Mouse (Mus musculus) MEL (cell line): Measurements from ENCODE around the gene Pinlyp. TPM values are rescaled to one million over a fixed set of nuclear protein-coding genes. Genes with fewer than 3 reads are reported as not detected.
A peak's percentile ranks its signal among the peaks of the same experiment; 100 is the strongest.

Experiments used
- DNase-seq: peaks from one replicate; pipeline ENCODE4 v3.0.0; 2011; ENCODE audit warnings: low read depth, low spot score
- H3K27ac ChIP-seq: 2 replicates; pipeline ENCODE4 v1.5.1; 2012; ENCODE audit warnings: low read depth, mild to moderate bottlenecking, control low read depth, low read length, moderate library complexity; ENCODE audit not compliant: control insufficient read depth
- H3K27me3 ChIP-seq, 2 experiments: fragments of 150-350 bp in 1 of 2; sonication (generic) in 1 of 2; 2 replicates each; pipeline ENCODE4 v1.6.1; 2012; ENCODE audit warnings: low read length in 2 of 2, mild to moderate bottlenecking in 2 of 2, improper control_type of control experiment in 1 of 2, moderate library complexity in 1 of 2; ENCODE audit not compliant: insufficient read depth in 2 of 2, control insufficient read depth in 1 of 2
- H3K36me3 ChIP-seq, 2 experiments: 2 replicates each; pipeline ENCODE4 v1.6.1; 2012 to 2014; ENCODE audit warnings: low read length in 2 of 2, improper control_type of control experiment in 1 of 2, inconsistent platforms in 1 of 2, mild to moderate bottlenecking in 1 of 2; ENCODE audit not compliant: insufficient read depth in 2 of 2, control insufficient read depth in 1 of 2
- H3K4me1 ChIP-seq, 2 experiments: fragments of 150-350 bp in 1 of 2; sonication (generic) in 1 of 2; 2 replicates each; pipeline ENCODE4 v1.6.1; 2012; ENCODE audit warnings: low read length in 2 of 2, improper control_type of control experiment in 1 of 2, mild to moderate bottlenecking in 1 of 2; ENCODE audit not compliant: insufficient read depth in 2 of 2, control insufficient read depth in 1 of 2
- H3K4me3 ChIP-seq, 2 experiments: fragments of 150-350 bp in 1 of 2; sonication (generic) in 1 of 2; 2 replicates each; pipeline ENCODE4 v1.5.1; 2012; ENCODE audit warnings: low read depth in 2 of 2, low read length in 2 of 2, mild to moderate bottlenecking in 2 of 2, moderate library complexity in 2 of 2, control low read depth in 1 of 2, improper control_type of control experiment in 1 of 2; ENCODE audit not compliant: control insufficient read depth in 1 of 2, insufficient read depth in 1 of 2
- H3K79me2 ChIP-seq: 2 replicates; pipeline ENCODE4 v1.6.1; 2012; ENCODE audit warnings: mild to moderate bottlenecking, low read length, moderate library complexity; ENCODE audit not compliant: control insufficient read depth, poor library complexity, insufficient read depth
- H3K9ac ChIP-seq: 2 replicates; pipeline ENCODE4 v1.6.1; 2012; ENCODE audit warnings: low read depth, mild to moderate bottlenecking, control low read depth, low read length, moderate library complexity; ENCODE audit not compliant: control insufficient read depth, poor library complexity, severe bottlenecking
- H3K9me3 ChIP-seq: fragments of 150-350 bp; sonication (generic); replicated peaks from 2 replicates; pipeline ENCODE4 v1.6.1; 2012; ENCODE audit warnings: mild to moderate bottlenecking, low read length, improper control_type of control experiment, moderate library complexity; ENCODE audit not compliant: insufficient read depth
- BHLHE40 ChIP-seq: IDR thresholded peaks from 2 replicates; pipeline ENCODE4 v1.6.1; 2012; ENCODE audit warnings: low read depth, mild to moderate bottlenecking, inconsistent platforms, low read length, improper control_type of control experiment, borderline replicate concordance
- CHD2 ChIP-seq: IDR thresholded peaks from 2 replicates; pipeline ENCODE4 v1.6.1; 2011; ENCODE audit warnings: low read length, improper control_type of control experiment
- E2F4 ChIP-seq: IDR thresholded peaks from 2 replicates; pipeline ENCODE4 v1.6.1; 2011; ENCODE audit warnings: low read depth, low read length, improper control_type of control experiment, borderline replicate concordance
- EP300 ChIP-seq, 2 experiments: IDR thresholded peaks; 2 replicates each; pipeline ENCODE4 v1.6.1; 2011; ENCODE audit warnings: improper control_type of control experiment in 2 of 2, low read length in 2 of 2, low read depth in 1 of 2, mild to moderate bottlenecking in 1 of 2
- GABPA ChIP-seq: IDR thresholded peaks from 2 replicates; pipeline ENCODE4 v1.6.1; 2012; ENCODE audit warnings: low read depth, mild to moderate bottlenecking, inconsistent platforms, low read length, improper control_type of control experiment, moderate library complexity
- GATA1 ChIP-seq: IDR thresholded peaks from 2 replicates; pipeline ENCODE4 v1.6.1; 2011; ENCODE audit warnings: low read depth, low read length, improper control_type of control experiment
- JUND ChIP-seq: IDR thresholded peaks from 2 replicates; pipeline ENCODE4 v1.6.1; 2011; ENCODE audit warnings: low read depth, mild to moderate bottlenecking, improper control_type of control experiment, low read length
- KAT2A ChIP-seq: conservative IDR thresholded peaks from 2 replicates; pipeline ENCODE4 v1.6.1; 2012; ENCODE audit warnings: low read depth, low read length, improper control_type of control experiment, inconsistent platforms
- MAFK ChIP-seq: IDR thresholded peaks from 2 replicates; pipeline ENCODE4 v1.6.1; 2011; ENCODE audit warnings: low read depth, mild to moderate bottlenecking, low read length, improper control_type of control experiment, borderline replicate concordance
- MAX ChIP-seq: IDR thresholded peaks from 2 replicates; pipeline ENCODE4 v1.6.1; 2011; ENCODE audit warnings: low read length, improper control_type of control experiment
- MEF2A ChIP-seq: IDR thresholded peaks from 2 replicates; pipeline ENCODE4 v1.6.1; 2014; ENCODE audit warnings: low read depth, mild to moderate bottlenecking, inconsistent platforms, low read length, improper control_type of control experiment; ENCODE audit not compliant: poor library complexity, insufficient replicate concordance, severe bottlenecking; ENCODE audit errors: extremely low read depth
- MXI1 ChIP-seq: IDR thresholded peaks from 2 replicates; pipeline ENCODE4 v1.6.1; 2011; ENCODE audit warnings: mild to moderate bottlenecking, low read depth, low read length, improper control_type of control experiment
- MYB ChIP-seq: IDR thresholded peaks from 2 replicates; pipeline ENCODE4 v1.6.1; 2011; ENCODE audit warnings: mild to moderate bottlenecking, low read depth, low read length, improper control_type of control experiment
- MYC ChIP-seq: IDR thresholded peaks from 2 replicates; pipeline ENCODE4 v1.6.1; 2011; ENCODE audit warnings: low read depth, mild to moderate bottlenecking, low read length, improper control_type of control experiment, moderate library complexity
- NELFE ChIP-seq: IDR thresholded peaks from 2 replicates; pipeline ENCODE4 v1.6.1; 2011; ENCODE audit warnings: low read depth, low read length, improper control_type of control experiment
- POLR2AphosphoS2 ChIP-seq: IDR thresholded peaks from 2 replicates; pipeline ENCODE4 v1.6.1; 2011; ENCODE audit warnings: low read length, improper control_type of control experiment
- POLR2AphosphoS5 ChIP-seq: IDR thresholded peaks from 2 replicates; pipeline ENCODE4 v1.6.1; 2012; ENCODE audit warnings: low read depth, borderline replicate concordance, mild to moderate bottlenecking, inconsistent platforms, low read length, moderate library complexity, mixed read lengths
- RAD21 ChIP-seq: IDR thresholded peaks from 2 replicates; pipeline ENCODE4 v1.6.1; 2011; ENCODE audit warnings: mild to moderate bottlenecking, low read depth, low read length, improper control_type of control experiment
- RCOR1 ChIP-seq: IDR thresholded peaks from 2 replicates; pipeline ENCODE4 v1.6.1; 2012; ENCODE audit warnings: low read depth, mild to moderate bottlenecking, inconsistent platforms, low read length, improper control_type of control experiment
- SIN3A ChIP-seq: IDR thresholded peaks from 2 replicates; pipeline ENCODE4 v1.6.1; 2012; ENCODE audit warnings: low read length, improper control_type of control experiment, inconsistent platforms
- TAL1 ChIP-seq: IDR thresholded peaks from 2 replicates; pipeline ENCODE4 v1.6.1; 2012; ENCODE audit warnings: mild to moderate bottlenecking, inconsistent platforms, low read length, moderate library complexity, mixed read lengths
- TBP ChIP-seq: IDR thresholded peaks from 2 replicates; pipeline ENCODE4 v1.8.0; 2011; ENCODE audit warnings: low read depth, low read length, improper control_type of control experiment
- TCF12 ChIP-seq: IDR thresholded peaks from 2 replicates; pipeline ENCODE4 v1.6.1; 2014; ENCODE audit warnings: low read depth, mild to moderate bottlenecking, inconsistent platforms, low read length, improper control_type of control experiment, moderate library complexity
- USF1 ChIP-seq: IDR thresholded peaks from 2 replicates; pipeline ENCODE4 v1.6.1; 2014; ENCODE audit warnings: low read depth, mild to moderate bottlenecking, inconsistent platforms, low read length, improper control_type of control experiment, moderate library complexity
- ZKSCAN1 ChIP-seq: IDR thresholded peaks from 2 replicates; pipeline ENCODE4 v1.6.1; 2012; ENCODE audit warnings: low read depth, mild to moderate bottlenecking, inconsistent platforms, low read length, improper control_type of control experiment, moderate library complexity
- ZMIZ1 ChIP-seq: IDR thresholded peaks from 2 replicates; pipeline ENCODE4 v1.6.1; 2012; ENCODE audit warnings: low read depth, mild to moderate bottlenecking, inconsistent platforms, low read length, improper control_type of control experiment, moderate library complexity
- polyA plus RNA-seq, 2 experiments: library from polyadenylated mRNA; stranded (reverse) in 1 of 2; unstranded in 1 of 2; fragments of >175 nt in 1 of 2; fragments of >200 nt in 1 of 2; gene quantifications; 2 replicates each; pipeline versions ENCODE4 v1.2.1 to v1.2.4; 2012; ENCODE audit warnings: low replicate concordance in 2 of 2, low read depth in 1 of 2; ENCODE audit not compliant: insufficient read length in 2 of 2, insufficient read depth in 1 of 2, missing spikeins in 1 of 2
- total RNA-seq: library from RNA; depleted of rRNA; stranded (reverse); fragments of 300-350 nt; gene quantifications from 2 replicates; pipeline ENCODE4 v1.2.3, GENCODE M21; 2012

Pinlyp gene
- total and polyA plus RNA-seq, 3 experiments = not detected

DNA sequence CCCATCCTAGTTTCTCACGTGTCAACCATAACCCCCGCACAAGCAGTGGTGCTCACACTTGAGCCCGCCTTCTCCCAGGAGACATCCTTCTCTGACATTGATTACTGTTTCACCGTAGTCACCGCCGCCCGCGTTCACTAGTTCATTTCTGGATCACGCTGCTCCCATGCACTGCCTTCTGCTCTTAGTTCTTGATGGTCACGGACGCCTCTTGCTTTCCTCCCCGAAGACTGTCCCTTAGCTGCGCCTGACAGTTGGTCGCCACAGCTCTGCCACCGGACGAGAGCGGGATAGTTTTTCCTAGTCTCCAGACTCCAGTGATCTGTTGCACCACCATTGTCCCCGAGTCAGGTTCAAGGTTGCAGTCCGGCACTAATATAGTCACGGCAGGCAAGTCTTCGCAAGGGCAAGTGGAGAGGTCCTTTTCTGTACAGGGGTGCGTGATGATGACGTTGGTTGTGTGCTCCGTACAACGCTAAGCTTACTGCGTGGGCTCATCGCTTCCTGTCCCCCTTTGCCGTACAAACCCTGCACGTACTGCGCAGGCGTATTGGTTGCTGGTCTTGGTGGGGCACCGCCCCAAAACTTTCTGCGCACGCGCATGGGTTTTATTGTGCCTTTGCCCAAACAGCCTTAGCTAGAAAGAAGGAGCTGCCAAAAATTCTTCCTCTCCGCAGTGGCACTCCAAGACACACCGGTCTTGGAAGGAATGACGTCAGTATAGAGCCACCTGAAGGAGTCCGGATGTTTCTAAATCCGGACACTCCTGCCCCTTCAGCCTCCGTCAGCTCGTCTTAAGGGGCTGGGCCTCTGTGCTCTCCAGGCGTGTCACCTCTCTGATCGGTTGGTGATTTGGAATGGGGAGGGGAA is 15.6 kb downstream of the Pinlyp start, which contains the start of gene Irgq (continued):
- TF ChIP-seq RAD21 = no peak

DNA sequence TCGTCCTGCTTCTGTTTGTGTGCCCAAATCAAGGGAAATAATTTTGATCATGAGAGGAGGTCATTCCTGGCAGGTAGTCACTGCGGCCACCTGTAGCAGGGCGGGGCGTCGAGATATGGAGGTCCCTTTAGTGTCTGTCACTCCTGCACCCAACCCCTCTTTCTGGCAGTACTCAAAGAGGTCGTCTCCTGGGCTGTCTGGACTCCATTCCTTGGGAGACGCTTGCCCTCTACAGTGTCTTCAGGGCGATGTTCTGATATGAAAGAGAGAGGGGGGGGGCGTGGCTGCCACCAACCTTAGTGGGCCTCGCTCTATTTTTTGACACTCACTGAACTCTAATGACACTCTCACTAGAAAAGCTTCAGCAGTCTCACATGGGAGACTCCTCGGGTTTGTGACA is 16.3 kb downstream of the Pinlyp start:
- no peak for TF ChIP-seq ZKSCAN1
- TF ChIP-seq BHLHE40 = no peak
- no peak for TF ChIP-seq RAD21
- TF ChIP-seq KAT2A = no peak
- TF ChIP-seq JUND = no peak
- no peak for TF ChIP-seq MYB
- TF ChIP-seq MAFK = no peak
- no peak for TF ChIP-seq POLR2AphosphoS5
- no peak for TF ChIP-seq MEF2A
- no peak for TF ChIP-seq E2F4
- TF ChIP-seq SIN3A = no peak
- no peak for TF ChIP-seq TAL1
- no peak for TF ChIP-seq USF1
- Histone ChIP-seq H3K4me1 (peaks cover 2 to 26% of the 10 kb centered on the region in 2 experiments), H3K27ac (peak overlapping the region; percentile 85), H3K9ac (peak overlapping the region; percentile 80), H3K4me3 (peak overlapping the region; percentile 63 to 78), H3K36me3 (peaks cover 0 to 14% of the 10 kb centered on the region in 2 experiments; a peak in 2 of 4 replicates), H3K79me2 (peaks cover 4% of the 10 kb centered on the region; the same call in 1 of the 2 replicates), H3K27me3 (peaks cover 0 to 2% of the 10 kb centered on the region in 2 experiments; a peak in 1 of 4 replicates), H3K9me3 (no peaks in the 10 kb centered on the region)
- DNase-seq = no peak

- no peak overlapping the region; the same call in 1 of the 2 replicates for H3K27ac ChIP-seq
- H3K9ac ChIP-seq = no peak overlapping the region
- peak; percentile 92 for DNase-seq
- H3K4me3 ChIP-seq = no peak overlapping the region
- peaks cover 0 to 14% of the 10 kb centered on the region in 2 experiments; a peak in 2 of 4 replicates for H3K36me3 ChIP-seq
- H3K9me3 ChIP-seq = no peaks in the 10 kb centered on the region
- H3K27me3 ChIP-seq = peaks cover 0 to 2% of the 10 kb centered on the region in 2 experiments; a peak in 1 of 4 replicates
- H3K4me1 ChIP-seq = peaks cover 2 to 26% of the 10 kb centered on the region in 2 experiments
- peaks cover 4% of the 10 kb centered on the region; the same call in 1 of the 2 replicates for H3K79me2 ChIP-seq
- TF ChIP-seq MYB (peak; percentile 59; the same call in 1 of the 2 replicates), TCF12 (peak; percentile 97), TAL1 (peak; percentile 99), GABPA (no peak), MAX (peak; percentile 61; the same call in 1 of the 2 replicates), BHLHE40 (peak; percentile 73), POLR2AphosphoS5 (no peak), NELFE (no peak), ZMIZ1 (no peak), CHD2 (no peak), MXI1 (peak; percentile 69; the same call in 1 of the 2 replicates), RCOR1 (peak; percentile 99), ZKSCAN1 (no peak), TBP (peak; percentile 47; the same call in 1 of the 2 replicates), GATA1 (peak; percentile 96), EP300 (IDR thresholded peaks at IDR 0.05; ENCODE audit: low read depth in 1 of 2, low read length in 2 of 2) (peak; percentile 94 to 96), MYC (peak; percentile 62; the same call in 1 of the 2 replicates), POLR2AphosphoS2 (peak; percentile 48; the same call in 1 of the 2 replicates), MAFK (peak; percentile 94), KAT2A (peak; percentile 46; the same call in 1 of the 2 replicates)
Measured at GRCm38 (mm10) chr7:24528861-24529260, 17.1 kb downstream of the Pinlyp start.
